Mouse (Mus musculus): Measurements from ENCODE around the gene Grhl3.

Grhl3 gene

GRCm38 (mm10) chr4:135525057-135525456 is 48.4 kb downstream of the Grhl3 start:
- no peak for DNase-seq

- DNase-seq: no peak
Measured at GRCm38 (mm10) chr4:135523939-135524338, 49.5 kb downstream of the Grhl3 start.

GRCm38 (mm10) chr4:135520421-135520820 is 53.0 kb downstream of the Grhl3 start:
- no peak for DNase-seq

GRCm38 (mm10) chr4:135518135-135518534 is 55.3 kb downstream of the Grhl3 start:
- DNase-seq: no peak

- DNase-seq: peak; percentile 25
Measured at GRCm38 (mm10) chr4:135516351-135517316, 56.8 kb downstream of the Grhl3 start.

- no peak for DNase-seq
Measured at GRCm38 (mm10) chr4:135514925-135515324, 58.5 kb downstream of the Grhl3 start.

GRCm38 (mm10) chr4:135513865-135514264 is 59.6 kb downstream of the Grhl3 start:
- DNase-seq: no peak

- DNase-seq: no peak
Measured at GRCm38 (mm10) chr4:135509515-135509914, 63.9 kb downstream of the Grhl3 start.

- DNase-seq: peak; percentile 78
Measured at GRCm38 (mm10) chr4:135508419-135509039, 64.9 kb downstream of the Grhl3 start.

- peak; percentile 70 for DNase-seq
Measured at GRCm38 (mm10) chr4:135507547-135508350, 65.7 kb downstream of the Grhl3 start.

- no peak for DNase-seq
Measured at GRCm38 (mm10) chr4:135505794-135506193, 67.6 kb downstream of the Grhl3 start.

- DNase-seq: no peak
Measured at GRCm38 (mm10) chr4:135501587-135501986, 71.8 kb downstream of the Grhl3 start.

GRCm38 (mm10) chr4:135499831-135500230 is 73.6 kb downstream of the Grhl3 start:
- DNase-seq: no peak

- DNase-seq: no peak
Measured at GRCm38 (mm10) chr4:135498136-135498535, 75.3 kb downstream of the Grhl3 start.

- peak; percentile 52 for DNase-seq
Measured at GRCm38 (mm10) chr4:135495810-135496209, 77.6 kb downstream of the Grhl3 start.

GRCm38 (mm10) chr4:135495397-135495791 is 78.0 kb downstream of the Grhl3 start:
- DNase-seq: no peak

GRCm38 (mm10) chr4:135494521-135495396 is 78.7 kb downstream of the Grhl3 start, which contains the start of the genes Stpg1 and Nipal3:
TSS of gene Stpg1 (plus strand) at chr4:135494790.
TSS of gene Nipal3 (minus strand) at chr4:135495038.
- DNase-seq: peak; percentile 82

GRCm38 (mm10) chr4:135493691-135494520 is 79.5 kb downstream of the Grhl3 start:
- DNase-seq: peak; percentile 29

GRCm38 (mm10) chr4:135493271-135493670 is 80.2 kb downstream of the Grhl3 start:
- no peak for DNase-seq
